Mouse (Mus musculus): ENCODE measurements around the gene Gm5795.
"Not testable (repeated sequence)": the region's sequence is repeated elsewhere in the genome, so short reads cannot be mapped to it uniquely, and the experiment has no call there.

Gene Gm5795

GRCm38 (mm10) chr14:3187955-3188354, at the start of gene Gm5795:
Gene Gm5795, plus strand, starts transcription at chr14:3188255.
- DNase-seq = not testable (repeated sequence)

GRCm38 (mm10) chr14:3208272-3209152, 20.5 kb downstream of the Gm5795 start, which contains the start of gene D830030K20Rik:
Gene D830030K20Rik, plus strand, starts transcription at chr14:3208488.
- not testable (repeated sequence) for DNase-seq

GRCm38 (mm10) chr14:3209367-3209766, 21.3 kb downstream of the Gm5795 start:
- DNase-seq = not testable (repeated sequence)

Measured in kidney, adult 8-10 months (tissue).